Mouse (Mus musculus) heart, embryonic 15.5 days (tissue): ENCODE data around the gene Dynlt3. TPM values are rescaled to one million over a fixed set of nuclear protein-coding genes. Genes with fewer than 3 reads are reported as not detected.
"Not testable (repeated sequence)": the region's sequence is repeated elsewhere in the genome, so short reads cannot be mapped to it uniquely, and the experiment has no call there.

Experiments
- ATAC-seq: fragments of 200-750 bp; cut with Nextera tagmentation; replicated peaks from 2 replicates; pipeline ENCODE4 v1.8.0; 2017; ENCODE audit warnings: low read depth, moderate TSS enrichment; ENCODE audit not compliant: insufficient number of reproducible peaks, insufficient read depth, low FRiP score
- H3K27ac ChIP-seq: fragments of 300-500 bp; sonication (generic); 2 replicates; pipeline ENCODE4 v1.5.1; 2015; ENCODE audit warnings: mild to moderate bottlenecking, inconsistent platforms
- H3K27me3 ChIP-seq: fragments of 300-500 bp; sonication (generic); 2 replicates; pipeline ENCODE4 v1.6.1; 2015; ENCODE audit warnings: inconsistent platforms
- H3K36me3 ChIP-seq: fragments of 300-500 bp; sonication (generic); 2 replicates; pipeline ENCODE4 v1.6.1; 2015; ENCODE audit warnings: mild to moderate bottlenecking, inconsistent platforms
- H3K4me1 ChIP-seq: fragments of 300-500 bp; sonication (generic); replicated peaks from 2 replicates; pipeline ENCODE4 v1.6.1; 2015; ENCODE audit warnings: inconsistent platforms
- H3K4me2 ChIP-seq: fragments of 300-500 bp; sonication (generic); 2 replicates; pipeline ENCODE4 v1.6.1; 2015; ENCODE audit warnings: inconsistent platforms, mild to moderate bottlenecking, moderate library complexity
- H3K4me3 ChIP-seq: fragments of 300-500 bp; sonication (generic); 2 replicates; pipeline ENCODE4 v1.5.1; 2015; ENCODE audit warnings: mild to moderate bottlenecking, inconsistent platforms
- H3K9ac ChIP-seq: fragments of 300-500 bp; sonication (generic); 2 replicates; pipeline ENCODE4 v1.6.1; 2015; ENCODE audit warnings: mild to moderate bottlenecking, inconsistent platforms
- H3K9me3 ChIP-seq: fragments of 300-500 bp; sonication (generic); replicated peaks from 2 replicates; pipeline ENCODE4 v1.6.1; 2016; ENCODE audit warnings: inconsistent platforms
- WGBS: fragments of 180-500 bp; shearing (Covaris S2); methylation state at CpG from one replicate; pipeline ENCODE4 v1.1.7; 2015; ENCODE audit warnings: mixed read lengths; 5-methylcytosine and 5-hydroxymethylcytosine counted together
- polyA plus RNA-seq: library from polyadenylated mRNA; unstranded; fragments of >200 nt; fragmentation: Nextera tagmentation; extraction: Ambion mirVana; gene quantifications from 2 replicates; pipeline ENCODE4 v1.2.1, GENCODE M21; 2015

The Dynlt3 gene
- 57.9 and 59.4 TPM in 2 replicates for polyA plus RNA-seq

GRCm38 (mm10) chrX:9662391-9663111 is at the start of gene Dynlt3:
Gene Dynlt3 (minus strand): TSS chrX:9663003.
- WGBS, result 8% methylated on average over 30 of the region's 30 CpGs
- Histone ChIP-seq H3K36me3 (no peaks in the 10 kb centered on the region), H3K27me3 (no peaks in the 10 kb centered on the region)

GRCm38 (mm10) chrX:9699815-9700214 is 37.0 kb upstream of the Dynlt3 start:
- ATAC-seq, result no peak
- H3K36me3 ChIP-seq, result no peaks in the 10 kb centered on the region
- H3K4me1 ChIP-seq, result no peaks in the 10 kb centered on the region
- H3K9me3 ChIP-seq, result no peaks in the 10 kb centered on the region
- no peak overlapping the region for H3K4me3 ChIP-seq
- H3K4me2 ChIP-seq, result no peak overlapping the region
- 71% methylated on average over 3 of the region's 3 CpGs for WGBS
- H3K27ac ChIP-seq, result no peak overlapping the region
- H3K9ac ChIP-seq, result no peak overlapping the region
- no peaks in the 10 kb centered on the region for H3K27me3 ChIP-seq

More at GRCm38 (mm10) chrX:9662391-9663111, at the start of gene Dynlt3:
- H3K27ac ChIP-seq, result peak within 1 kb of the TSS; percentile 82
- H3K9ac ChIP-seq, result peak within 1 kb of the TSS; percentile 60
- H3K4me2 ChIP-seq, result peak within 1 kb of the TSS; percentile 56
- peak; percentile 99 for ATAC-seq
- no peaks in the 10 kb centered on the region for H3K4me1 ChIP-seq
- H3K9me3 ChIP-seq, result no peaks in the 10 kb centered on the region
- peak within 1 kb of the TSS; percentile 62 for H3K4me3 ChIP-seq

GRCm38 (mm10) chrX:9695997-9696396 is 33.2 kb upstream of the Dynlt3 start:
- Histone ChIP-seq H3K27ac (no peak overlapping the region), H3K27me3 (no peaks in the 10 kb centered on the region), H3K36me3 (no peaks in the 10 kb centered on the region), H3K4me1 (no peaks in the 10 kb centered on the region), H3K4me3 (no peak overlapping the region), H3K9ac (no peak overlapping the region), H3K4me2 (no peak overlapping the region), H3K9me3 (no peaks in the 10 kb centered on the region)
- ATAC-seq, result no peak
- 69% methylated on average over 6 of the region's 6 CpGs for WGBS

GRCm38 (mm10) chrX:9672040-9672439 is 9.2 kb upstream of the Dynlt3 start:
- no peak for ATAC-seq

GRCm38 (mm10) chrX:9671418-9671817 is 8.6 kb upstream of the Dynlt3 start:
- no peaks in the 10 kb centered on the region for H3K27me3 ChIP-seq
- H3K4me2 ChIP-seq, result no peak overlapping the region
- H3K36me3 ChIP-seq, result no peaks in the 10 kb centered on the region
- no peak for ATAC-seq
- H3K4me1 ChIP-seq, result no peaks in the 10 kb centered on the region
- H3K4me3 ChIP-seq, result no peak overlapping the region
- no peaks in the 10 kb centered on the region for H3K9me3 ChIP-seq
- H3K9ac ChIP-seq, result no peak overlapping the region
- no peak overlapping the region for H3K27ac ChIP-seq
- 90% methylated on average over 3 of the region's 3 CpGs for WGBS

More at GRCm38 (mm10) chrX:9672040-9672439, 9.2 kb upstream of the Dynlt3 start:
- Histone ChIP-seq H3K9me3 (no peaks in the 10 kb centered on the region), H3K27ac (no peak overlapping the region), H3K9ac (no peak overlapping the region), H3K27me3 (no peaks in the 10 kb centered on the region), H3K4me2 (no peak overlapping the region), H3K4me3 (no peak overlapping the region), H3K36me3 (no peaks in the 10 kb centered on the region), H3K4me1 (no peaks in the 10 kb centered on the region)
- 26% methylated on average over 1 of the region's 1 CpGs for WGBS

GRCm38 (mm10) chrX:9652806-9653205 is 10.0 kb downstream of the Dynlt3 start:
- WGBS, result 44% methylated on average over 3 of the region's 3 CpGs
- ATAC-seq, result no peak

GRCm38 (mm10) chrX:9640594-9640993 is 22.2 kb downstream of the Dynlt3 start:
- H3K9ac ChIP-seq, H3K9me3 ChIP-seq, H3K4me1 ChIP-seq, H3K4me3 ChIP-seq, H3K4me2 ChIP-seq, ATAC-seq, H3K36me3 ChIP-seq, H3K27me3 ChIP-seq, H3K27ac ChIP-seq: not testable (repeated sequence)
- WGBS, result 70% methylated on average over 5 of the region's 5 CpGs

More at GRCm38 (mm10) chrX:9652806-9653205, 10.0 kb downstream of the Dynlt3 start:
- H3K27ac ChIP-seq, result no peak overlapping the region
- no peak overlapping the region for H3K4me2 ChIP-seq
- H3K9ac ChIP-seq, result no peak overlapping the region
- H3K27me3 ChIP-seq, result no peaks in the 10 kb centered on the region
- no peak overlapping the region for H3K4me3 ChIP-seq
- no peaks in the 10 kb centered on the region for H3K9me3 ChIP-seq
- H3K36me3 ChIP-seq, result no peaks in the 10 kb centered on the region
- no peaks in the 10 kb centered on the region for H3K4me1 ChIP-seq

GRCm38 (mm10) chrX:9640126-9640525 is 22.7 kb downstream of the Dynlt3 start:
- not testable (repeated sequence) for H3K4me3 ChIP-seq, H3K9me3 ChIP-seq, H3K9ac ChIP-seq, H3K36me3 ChIP-seq, H3K4me1 ChIP-seq, H3K27ac ChIP-seq, ATAC-seq, H3K4me2 ChIP-seq, H3K27me3 ChIP-seq
- WGBS, result 33% methylated on average over 2 of the region's 2 CpGs

Other genes with a start within 250 kb of the Dynlt3 start
- gene Cybb, start 175.2 kb downstream of the Dynlt3 start, polyA plus RNA-seq, result 3.0 and 4.0 TPM in 2 replicates
- not detected in 2 replicates for gene H2al1o, start 90.6 kb downstream of the Dynlt3 start, polyA plus RNA-seq
- gene Hypm, start 183.9 kb upstream of the Dynlt3 start, polyA plus RNA-seq, result not detected in 2 replicates
- not detected in 2 replicates for gene H2al3, start 186.7 kb upstream of the Dynlt3 start, polyA plus RNA-seq
- 0.21 and 0.52 TPM in 2 replicates for gene Sytl5, start 222.6 kb upstream of the Dynlt3 start, polyA plus RNA-seq